Mouse (Mus musculus) Patski (cell line): Measurements from ENCODE around the gene Ano3. TPM values are rescaled to one million over a fixed set of nuclear protein-coding genes. Genes with fewer than 3 reads are reported as not detected.

ENCODE experiments used
- ATAC-seq: fragments of 100-300 bp; one replicate; pipeline ENCODE4 v1.8.0; 2021
- CTCF ChIA-PET: fragments of 350-600 bp; sonication (Branson Sonifier 250); formaldehyde crosslinking; loops from one replicate; lab custom pipeline; 2022; ENCODE audit warnings: inconsistent platforms; lab: Charles Lee
- POLR2A ChIA-PET: fragments of 350-600 bp; sonication (Branson Sonifier 250); formaldehyde crosslinking; loops from one replicate; lab custom pipeline; 2022; ENCODE audit warnings: antibody characterized with exemption, inconsistent platforms; lab: Charles Lee
- DNase-seq: peaks from one replicate; pipeline ENCODE4 v3.0.0-alpha.2; 2011; ENCODE audit warnings: low read depth, low spot score
- H3K27me3 ChIP-seq: fragments of 371-371 bp; one replicate; pipeline ENCODE4 v1.5.1; 2021
- CTCF ChIP-seq: fragments of 100-300 bp; IDR thresholded peaks from one replicate; pipeline ENCODE4 v1.5.1; 2021
- in situ Hi-C: fragments of 300-500 bp; cut with MboI; formaldehyde crosslinking; loops from 3 replicates; pipeline ENCODE4 v1.11.1; 2018; ENCODE audit warnings: low pct_unique_long_range_greater_than_20kb, mixed read lengths
- polyA plus RNA-seq: library from polyadenylated mRNA; unstranded; gene quantifications from one replicate; pipeline ENCODE4 v1.2.3, GENCODE M21; 2021

Ano3 gene
- polyA plus RNA-seq, 1 experiment from 2014 or later = not detected

DNA sequence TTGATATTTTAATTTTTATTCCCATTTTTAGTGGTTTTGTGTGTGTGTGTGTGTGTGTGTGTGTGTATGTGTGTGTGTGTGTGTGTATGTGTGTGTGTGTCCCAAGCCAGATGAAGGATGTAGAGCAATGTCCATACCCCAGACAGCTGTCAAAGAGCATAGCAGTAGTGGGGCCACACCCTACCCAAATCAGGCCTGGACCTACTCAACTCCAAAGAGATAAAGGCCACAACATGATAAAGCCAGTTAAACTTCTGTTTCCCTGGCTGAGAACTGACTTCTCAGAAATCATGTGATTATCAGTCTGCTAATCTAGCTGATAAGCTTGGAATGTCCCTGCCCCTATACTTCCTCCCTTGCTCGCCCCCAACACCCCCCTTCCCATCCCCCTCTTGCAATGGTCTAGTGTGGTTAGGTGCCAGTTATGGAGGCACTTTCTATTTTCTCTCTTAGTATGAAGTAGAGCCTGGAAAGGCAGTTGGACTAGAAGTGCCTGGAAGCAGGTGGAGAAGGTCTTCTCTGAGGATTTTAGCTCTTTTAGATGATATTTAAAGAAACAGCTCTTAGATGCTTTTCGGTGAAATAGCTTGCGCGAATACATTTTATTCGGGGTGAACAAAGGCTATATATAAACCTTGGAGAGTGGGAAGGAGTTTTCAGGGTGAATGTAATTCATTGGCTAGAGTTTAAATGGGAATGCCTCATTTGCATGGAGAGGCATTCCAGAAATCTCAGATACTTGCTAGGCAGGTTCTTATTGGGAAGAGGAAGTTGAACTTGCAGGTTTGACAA is 144.2 kb downstream of the Ano3 start:
- no peaks in the 10 kb centered on the region for H3K27me3 ChIP-seq
- in situ Hi-C loops = no loop called here
- no peak for TF ChIP-seq CTCF
- CTCF ChIA-PET = no interaction called here
- ATAC-seq (no peak), DNase-seq (no peak)
- POLR2A ChIA-PET = no interaction called here

DNA sequence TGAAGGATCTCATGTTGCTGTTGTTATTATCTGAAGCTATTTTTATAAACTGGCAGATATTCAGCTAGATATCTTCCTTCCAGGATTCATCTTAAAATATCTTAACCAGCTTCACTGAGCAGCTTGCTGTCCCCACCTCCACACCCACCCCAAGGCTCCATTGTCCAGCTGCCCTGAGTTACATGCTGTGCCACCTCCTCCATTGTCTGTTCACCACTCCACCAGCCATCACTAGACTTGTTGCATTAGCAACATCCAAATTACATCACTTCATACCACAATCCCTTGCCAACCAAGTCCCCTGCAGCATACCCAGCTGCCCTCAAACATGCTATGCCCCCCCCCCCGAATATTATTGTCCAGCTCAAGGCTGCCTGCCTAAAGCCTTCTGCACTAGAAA is 154.8 kb downstream of the Ano3 start:
- in situ Hi-C loops = no loop called here
- CTCF ChIA-PET = no interaction called here
- DNase-seq = no peak

DNA sequence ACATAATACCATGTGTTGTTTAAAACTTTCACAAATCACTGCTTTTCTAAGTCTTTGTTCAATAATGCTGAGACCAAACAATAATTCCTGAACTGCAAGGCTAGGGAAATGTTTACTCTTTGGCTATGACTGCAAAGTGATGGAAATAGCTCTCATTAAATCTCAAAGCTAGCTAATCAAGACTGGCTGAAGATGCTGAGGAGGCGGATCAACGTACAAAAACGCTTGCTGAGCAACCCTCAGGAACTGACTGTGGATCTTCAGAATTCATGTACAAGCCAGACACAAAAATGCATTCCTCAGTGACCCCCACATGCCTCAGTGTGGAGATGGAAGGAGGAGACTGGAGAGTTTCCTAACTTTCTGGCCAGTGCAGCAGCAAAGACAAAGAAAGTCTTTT is 155.3 kb downstream of the Ano3 start:
- ChIA-PET POLR2A (no interaction called here), CTCF (no interaction called here)
- ATAC-seq = no peak
- DNase-seq = no peak
- peaks cover 5% of the 10 kb centered on the region for H3K27me3 ChIP-seq
- in situ Hi-C loops = no loop called here
- no peak for TF ChIP-seq CTCF

More for the DNA sequence above, 154.8 kb downstream of the Ano3 start:
- POLR2A ChIA-PET = no interaction called here
- peaks cover 5% of the 10 kb centered on the region for H3K27me3 ChIP-seq
- no peak for ATAC-seq
- no peak for TF ChIP-seq CTCF

DNA sequence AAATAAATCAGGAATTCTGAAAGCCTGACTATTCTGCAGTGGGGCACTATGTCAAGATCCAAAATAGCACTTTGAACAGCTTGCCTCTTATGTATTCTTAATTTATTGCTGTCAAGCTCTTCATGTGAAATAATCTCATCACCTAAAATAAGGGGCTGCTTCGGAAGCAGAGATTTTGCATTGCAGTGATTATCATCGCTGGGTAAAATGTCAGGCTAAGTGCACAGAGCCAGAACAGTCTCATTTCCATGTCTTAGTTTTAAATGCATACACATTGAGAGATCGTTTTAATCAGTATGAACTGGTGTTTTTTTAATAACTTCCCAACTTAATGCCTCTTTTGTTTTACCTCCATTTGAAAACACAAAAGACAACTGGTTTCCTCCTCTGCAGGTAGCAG is 163.3 kb downstream of the Ano3 start:
- DNase-seq (no peak), ATAC-seq (no peak)
- TF ChIP-seq CTCF = no peak
- POLR2A ChIA-PET = no interaction called here
- H3K27me3 ChIP-seq = no peaks in the 10 kb centered on the region
- in situ Hi-C loops = no loop called here
- CTCF ChIA-PET = no interaction called here

DNA sequence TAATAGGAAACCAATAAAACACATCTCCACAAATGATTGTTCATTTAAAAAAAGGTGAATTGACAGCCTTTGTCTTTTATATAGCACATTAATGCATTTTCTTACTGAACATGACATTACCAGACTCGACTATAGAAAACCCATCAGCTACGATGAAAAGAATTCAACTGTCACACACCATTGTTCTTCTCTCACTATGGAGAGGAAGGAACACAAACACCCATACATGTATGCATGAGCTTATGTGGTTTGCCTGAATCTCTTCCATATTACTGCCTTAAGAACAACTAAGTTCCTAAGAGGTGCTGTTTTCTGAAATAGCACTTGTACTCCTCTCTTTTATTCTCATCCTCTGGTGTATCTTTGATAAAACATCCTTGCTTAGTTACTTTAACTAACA is 191.3 kb downstream of the Ano3 start:
- no peaks in the 10 kb centered on the region for H3K27me3 ChIP-seq
- no peak for ATAC-seq
- DNase-seq = no peak
- in situ Hi-C loops = no loop called here
- POLR2A ChIA-PET = no interaction called here
- CTCF ChIA-PET = no interaction called here
- TF ChIP-seq CTCF = no peak

DNA sequence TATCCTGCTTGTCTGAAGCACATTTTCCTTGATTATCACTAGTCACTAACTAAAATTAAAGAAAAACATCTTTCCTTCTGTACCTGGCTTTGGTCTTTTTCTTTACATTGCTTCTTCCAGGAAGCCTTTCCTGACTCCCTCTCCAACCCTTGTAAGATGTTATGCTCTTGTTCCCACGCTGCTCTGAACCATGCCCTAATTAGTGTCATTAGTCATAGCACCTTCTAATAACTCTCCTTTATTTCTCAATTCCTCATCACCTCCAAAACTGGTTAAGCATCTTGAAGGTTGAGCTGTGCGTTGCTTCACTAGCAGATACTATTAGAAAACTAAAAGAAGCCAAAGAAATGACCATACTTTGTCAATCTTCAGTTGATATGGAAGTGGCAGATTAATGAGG is 193.2 kb downstream of the Ano3 start:
- ATAC-seq = no peak
- no peaks in the 10 kb centered on the region for H3K27me3 ChIP-seq
- CTCF ChIA-PET = no interaction called here
- no peak for TF ChIP-seq CTCF
- DNase-seq = no peak
- POLR2A ChIA-PET = no interaction called here
- in situ Hi-C loops = no loop called here

DNA sequence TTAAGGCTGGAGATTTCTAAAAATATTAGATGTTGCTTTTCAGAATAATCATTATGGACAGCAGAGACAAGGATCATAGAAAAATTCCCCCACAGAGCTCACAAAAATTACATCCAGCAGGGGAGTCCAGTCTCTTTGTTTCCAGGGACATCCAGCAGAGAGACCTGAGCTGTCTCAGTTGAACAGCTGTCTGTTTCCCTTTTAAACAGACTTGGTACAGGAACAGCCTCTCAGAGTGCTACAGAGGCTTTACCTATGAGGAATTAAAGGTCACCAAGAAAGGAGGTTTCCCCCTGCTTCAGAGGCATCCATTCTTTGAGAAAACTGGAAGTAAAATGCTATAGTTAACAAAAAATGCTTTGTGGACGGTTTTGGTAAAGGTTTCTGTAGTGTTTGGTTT is 210.2 kb downstream of the Ano3 start:
- POLR2A ChIA-PET = no interaction called here
- H3K27me3 ChIP-seq = peaks cover 16% of the 10 kb centered on the region
- CTCF ChIA-PET = no interaction called here
- no peak for TF ChIP-seq CTCF
- ATAC-seq (no peak), DNase-seq (no peak)
- in situ Hi-C loops = no loop called here

DNA sequence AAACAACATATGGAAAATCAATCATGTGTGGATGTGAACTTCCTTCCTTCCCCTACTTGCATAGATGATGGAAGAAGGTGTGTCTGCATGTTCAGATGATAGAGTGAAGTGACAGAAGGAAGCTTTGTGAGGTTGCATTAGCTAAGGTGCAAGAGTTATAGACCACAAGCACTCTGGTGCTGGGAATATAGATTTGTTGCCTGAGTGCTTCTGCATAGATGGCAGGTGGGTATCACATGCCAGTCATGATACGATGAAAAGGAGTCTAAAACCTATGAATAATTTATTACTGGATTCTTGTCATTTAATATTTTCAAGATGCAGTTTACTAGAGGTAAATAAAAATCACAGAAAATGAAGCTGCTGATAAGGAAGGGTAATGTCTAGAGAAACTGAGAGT is 210.9 kb downstream of the Ano3 start:
- ChIA-PET CTCF (no interaction called here), POLR2A (no interaction called here)
- H3K27me3 ChIP-seq = peaks cover 16% of the 10 kb centered on the region
- no peak for ATAC-seq
- in situ Hi-C loops = no loop called here
- DNase-seq = no peak
- TF ChIP-seq CTCF = no peak

DNA sequence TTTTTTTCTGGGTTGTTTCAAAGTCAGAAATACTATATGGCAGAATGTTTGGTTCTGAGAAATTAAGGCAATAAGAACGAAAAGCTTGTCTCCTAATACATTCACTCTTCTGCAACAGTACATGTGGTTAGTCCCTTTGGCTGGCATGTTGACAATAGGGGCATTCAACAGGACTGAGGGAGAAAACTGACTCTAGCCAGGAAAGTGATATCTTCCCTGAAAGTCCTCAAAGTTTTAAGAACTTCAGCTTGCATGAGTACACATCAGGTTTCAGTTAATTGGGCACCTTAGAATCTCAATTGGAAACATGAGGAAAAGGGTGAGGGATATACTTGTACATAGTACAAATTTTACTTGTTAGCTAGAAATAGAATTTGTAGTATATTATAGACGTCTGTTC is 212.7 kb downstream of the Ano3 start:
- ChIA-PET CTCF (no interaction called here), POLR2A (no interaction called here)
- TF ChIP-seq CTCF = no peak
- no peak for ATAC-seq
- H3K27me3 ChIP-seq = peaks cover 15% of the 10 kb centered on the region
- in situ Hi-C loops = no loop called here
- DNase-seq = no peak

DNA sequence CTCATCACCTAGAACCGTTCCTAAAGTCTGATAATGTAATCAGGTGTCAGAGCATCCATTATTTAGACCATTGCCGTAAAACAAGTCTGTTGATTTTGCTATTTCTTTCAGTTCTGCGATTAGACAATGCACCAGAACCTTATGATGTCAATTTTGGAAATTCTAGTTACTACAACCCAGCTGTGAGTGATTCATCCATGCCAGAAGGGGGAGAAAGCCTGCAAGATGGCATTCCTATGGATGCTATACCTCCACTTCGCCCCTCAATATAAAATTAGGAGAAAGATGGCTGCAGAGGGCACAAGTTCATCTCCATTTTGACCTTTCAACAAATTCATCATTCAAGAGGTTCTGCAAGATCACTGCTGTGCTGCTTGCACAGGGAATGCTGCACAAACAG is 213.5 kb downstream of the Ano3 start:
- in situ Hi-C loops = no loop called here
- DNase-seq (no peak), ATAC-seq (no peak)
- TF ChIP-seq CTCF = no peak
- peaks cover 7% of the 10 kb centered on the region for H3K27me3 ChIP-seq
- POLR2A ChIA-PET = no interaction called here
- CTCF ChIA-PET = no interaction called here

DNA sequence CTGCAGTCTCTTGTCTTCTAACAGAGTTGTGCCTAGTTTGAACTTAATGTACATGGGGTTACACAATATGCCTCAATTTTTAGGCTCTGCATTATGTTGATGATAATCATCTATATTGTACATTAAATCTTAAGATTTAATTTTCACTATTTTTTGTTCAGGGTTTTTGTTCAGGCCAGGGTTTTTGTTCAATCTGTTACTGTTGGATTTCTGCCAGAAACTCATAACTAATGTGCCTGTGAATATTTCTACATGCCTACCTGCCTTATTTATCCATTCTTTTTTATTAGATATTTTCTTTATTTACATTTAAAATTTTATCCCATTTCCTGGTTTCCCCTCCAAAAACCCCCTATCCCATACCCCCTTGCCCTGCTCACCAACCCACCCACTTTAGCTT is 224.6 kb downstream of the Ano3 start:
- ATAC-seq (no peak), DNase-seq (no peak)
- POLR2A ChIA-PET = no interaction called here
- no peaks in the 10 kb centered on the region for H3K27me3 ChIP-seq
- no peak for TF ChIP-seq CTCF
- in situ Hi-C loops = no loop called here
- CTCF ChIA-PET = no interaction called here

DNA sequence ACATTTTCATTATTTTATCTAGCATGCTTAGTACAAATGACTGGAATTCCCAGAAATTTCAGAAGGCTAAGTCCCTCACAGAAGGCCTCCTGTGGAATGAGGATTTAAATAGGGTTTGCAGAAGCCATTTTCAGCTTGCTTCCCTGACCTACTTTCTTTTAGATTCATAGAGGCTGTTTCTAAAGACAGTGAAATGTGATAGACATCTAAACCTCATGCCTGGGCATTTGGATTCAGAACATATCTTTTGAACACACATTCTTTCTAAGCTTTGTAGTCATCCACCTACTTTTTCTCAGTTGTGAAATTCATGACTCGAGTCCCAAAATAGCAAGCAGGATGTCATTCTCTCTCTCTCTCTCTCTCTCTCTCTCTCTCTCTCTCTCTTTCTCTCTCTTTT is 228.5 kb downstream of the Ano3 start:
- in situ Hi-C loops = no loop called here
- H3K27me3 ChIP-seq = no peaks in the 10 kb centered on the region
- ATAC-seq (no peak), DNase-seq (no peak)
- POLR2A ChIA-PET = no interaction called here
- TF ChIP-seq CTCF = no peak
- CTCF ChIA-PET = no interaction called here
